Mouse (Mus musculus): ENCODE data around the gene Olfr714.

DNA sequence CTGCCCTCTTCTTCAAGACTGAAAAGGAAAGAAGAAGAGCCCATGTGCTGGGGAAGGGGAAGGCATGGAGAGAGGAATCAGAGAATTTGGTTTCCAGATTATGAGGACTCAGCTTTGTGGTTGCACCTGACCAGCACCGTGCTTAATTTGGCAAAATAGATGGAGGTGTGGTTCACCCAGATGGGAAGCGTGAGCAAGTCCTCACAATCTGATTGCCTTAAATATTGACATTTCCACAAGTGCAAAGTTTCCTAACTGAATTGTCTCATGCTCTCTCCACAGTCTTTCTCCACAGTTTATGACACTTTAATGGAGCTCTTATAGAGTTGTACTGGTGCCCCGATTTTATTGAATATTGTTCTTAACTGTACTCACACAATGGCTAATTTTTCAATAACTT lies 27.6 kb upstream of the Olfr714 start:
- TF ChIP-seq EP300 (IDR thresholded peaks at IDR 0.05; ENCODE audit: low read depth) (no peak), CTCF (IDR thresholded peaks at IDR 0.05; ENCODE audit: low read depth) (no peak)
